Mouse (Mus musculus) adrenal gland, postnatal 4 days (tissue): ENCODE data around the gene Fryl. TPM values are rescaled to one million over a fixed set of nuclear protein-coding genes. Genes with fewer than 3 reads are reported as not detected.

Experiments
- DNase-seq, 2 experiments: peaks; one replicate each; pipeline ENCODE4 v3.0.0; 2021 to 2022; ENCODE audit warnings: low spot score in 2 of 2, mixed read lengths in 2 of 2
- total RNA-seq, 2 experiments: library from RNA; stranded (reverse); gene quantifications; 2 replicates each; pipeline ENCODE4 v1.2.3; 2021

Gene Fryl
- total RNA-seq, 2 experiments from 2014 or later = 49.7 to 55.7 TPM

- DNase-seq = no peak
These were observed 137.6 kb downstream of the Fryl start for GRCm38 (mm10) chr5:73118786-73119185.

- DNase-seq = no peak
These were observed 141.5 kb downstream of the Fryl start for GRCm38 (mm10) chr5:73114878-73115277.

- no peak for DNase-seq
These were observed 144.1 kb downstream of the Fryl start for GRCm38 (mm10) chr5:73112331-73112730.

- DNase-seq = no peak
These were observed 152.8 kb downstream of the Fryl start for GRCm38 (mm10) chr5:73103657-73104056.

- no peak for DNase-seq
These were observed 154.0 kb downstream of the Fryl start for GRCm38 (mm10) chr5:73102342-73102989.

GRCm38 (mm10) chr5:73092236-73092635 is 164.2 kb downstream of the Fryl start:
- DNase-seq = no peak

GRCm38 (mm10) chr5:73089158-73089557 is 167.3 kb downstream of the Fryl start:
- no peak for DNase-seq

GRCm38 (mm10) chr5:73081496-73081895 is 174.9 kb downstream of the Fryl start:
- DNase-seq = no peak

- no peak for DNase-seq
These were observed 176.6 kb downstream of the Fryl start for GRCm38 (mm10) chr5:73079801-73080200.

- DNase-seq = peak; percentile 24 to 60
These were observed 185.1 kb downstream of the Fryl start for GRCm38 (mm10) chr5:73071319-73071718.

GRCm38 (mm10) chr5:73066946-73067345 is 189.5 kb downstream of the Fryl start:
- DNase-seq = no peak

- DNase-seq = no peak
These were observed 192.4 kb downstream of the Fryl start for GRCm38 (mm10) chr5:73063768-73064669.

GRCm38 (mm10) chr5:73061506-73062155 is 194.8 kb downstream of the Fryl start:
- DNase-seq = no peak

- DNase-seq = no peak
These were observed 199.5 kb downstream of the Fryl start for GRCm38 (mm10) chr5:73056937-73057336.

GRCm38 (mm10) chr5:73056457-73056856 is 200.0 kb downstream of the Fryl start:
- no peak for DNase-seq

GRCm38 (mm10) chr5:73053933-73054332 is 202.5 kb downstream of the Fryl start:
- DNase-seq = no peak

- DNase-seq = no peak
These were observed 208.7 kb downstream of the Fryl start for GRCm38 (mm10) chr5:73047651-73048245.

- DNase-seq = no peak
These were observed 212.4 kb downstream of the Fryl start for GRCm38 (mm10) chr5:73044055-73044454.

GRCm38 (mm10) chr5:73032481-73032880 is 223.9 kb downstream of the Fryl start:
- no peak for DNase-seq

- DNase-seq = no peak
These were observed 227.8 kb downstream of the Fryl start for GRCm38 (mm10) chr5:73028646-73029045.

GRCm38 (mm10) chr5:73023801-73024200 is 232.6 kb downstream of the Fryl start:
- no peak for DNase-seq
